In the genomic region with DNA sequence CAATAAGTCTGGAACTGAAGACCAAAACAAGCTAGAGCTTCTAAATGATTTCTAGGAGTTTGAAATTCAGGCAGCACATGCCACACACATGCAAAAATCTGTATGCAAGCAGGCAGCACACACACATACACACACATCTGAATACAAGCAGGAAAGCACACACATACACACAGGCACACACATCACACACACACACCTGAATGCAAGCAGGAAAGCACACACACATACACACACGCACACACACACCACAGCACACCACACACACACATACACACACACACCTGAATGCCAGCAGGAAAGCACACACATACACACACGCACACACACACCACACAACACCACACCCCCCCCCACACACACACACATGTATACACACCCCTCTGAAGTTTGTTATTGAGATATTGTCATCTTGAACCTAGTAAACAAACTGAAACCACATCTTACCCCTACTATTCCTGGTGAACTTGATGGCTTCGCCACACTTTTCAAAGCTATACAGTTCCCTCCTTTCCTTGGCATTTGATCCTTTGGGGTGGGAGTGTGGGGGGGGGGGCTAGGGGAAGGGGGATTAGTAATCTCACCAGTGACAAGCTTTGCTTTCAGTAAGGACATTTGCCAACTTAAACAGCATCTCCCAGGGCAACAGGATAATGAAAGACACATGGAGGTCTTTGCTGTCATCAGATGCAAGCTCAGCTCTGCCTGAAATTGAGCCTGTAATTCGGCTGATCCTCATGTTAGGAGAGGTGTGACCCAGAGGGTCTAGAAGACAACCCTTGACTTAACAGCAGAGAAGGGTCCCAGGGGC, we compare ENCODE assay signal across 8 mouse cellular contexts. TPM values are rescaled to one million over a fixed set of nuclear protein-coding genes. Genes with fewer than 3 reads are reported as not detected.
DNase-seq lines count a peak whose midpoint lies in the region; ATAC-seq and TF ChIP-seq lines count a peak whose summit lies in the region.

No protein-coding gene starts in this region.

- no peak overlapping the region for H3K9ac ChIP-seq in kidney, embryonic 16.5 days (replicated peaks; ENCODE audit: low read length)
- H3K9ac ChIP-seq in hindbrain, embryonic 13.5 days, result no peak overlapping the region
- 0 out of 2 replicates have a peak overlapping the region, but pooled peaks have one; percentile 23 for H3K9ac ChIP-seq in neural tube, embryonic 13.5 days
- H3K9ac ChIP-seq in liver, embryonic 12.5 days, result no peak overlapping the region

- no peaks in the 10 kb centered on the region for H3K9me3 ChIP-seq in kidney, embryonic 16.5 days (ENCODE audit: low read length)
- H3K9me3 ChIP-seq in embryonic facial prominence, embryonic 10.5 days, result no peaks in the 10 kb centered on the region
- no peaks in the 10 kb centered on the region for H3K9me3 ChIP-seq in hindbrain, embryonic 13.5 days
- no peaks in the 10 kb centered on the region for H3K9me3 ChIP-seq in neural tube, embryonic 13.5 days
- no peaks in the 10 kb centered on the region for H3K9me3 ChIP-seq in liver, embryonic 12.5 days (replicated peaks)

- no peak for TF ChIP-seq CTCF in layer of hippocampus, adult 2 months (conservative IDR thresholded peaks at IDR 0.05)

- WGBS in kidney, embryonic 16.5 days, result 60% methylated on average over 4 of the region's 4 CpGs
- WGBS in embryonic facial prominence, embryonic 10.5 days, result 54% methylated on average over 4 of the region's 4 CpGs
- 49% methylated on average over 4 of the region's 4 CpGs for WGBS in hindbrain, embryonic 13.5 days
- WGBS in neural tube, embryonic 13.5 days, result 59% methylated on average over 4 of the region's 4 CpGs
- 69% methylated on average over 4 of the region's 4 CpGs for WGBS in liver, embryonic 12.5 days (ENCODE audit: insufficient replicate concordance)

- ATAC-seq in kidney, embryonic 16.5 days (ENCODE audit: low FRiP score, low TSS enrichment), result peak; percentile 30; the same call in 1 of the 2 replicates
- peak; percentile 43; the same call in 1 of the 2 replicates for ATAC-seq in hindbrain, embryonic 13.5 days (ENCODE audit: low FRiP score)
- ATAC-seq in neural tube, embryonic 13.5 days (ENCODE audit: low read depth), result peak; percentile 45; the same call in 1 of the 2 replicates
- ATAC-seq in liver, embryonic 12.5 days, result no peak
- no peak for ATAC-seq in erythroblast, adult 5-6 weeks (replicated peaks; ENCODE audit: low FRiP score, poor library complexity, severe bottlenecking)

- no peak overlapping the region; the same call in 1 of the 2 replicates for H3K27ac ChIP-seq in kidney, embryonic 16.5 days (ENCODE audit: low read length)
- peak overlapping the region; percentile 49 for H3K27ac ChIP-seq in embryonic facial prominence, embryonic 10.5 days (replicated peaks)
- no peak overlapping the region for H3K27ac ChIP-seq in hindbrain, embryonic 13.5 days
- H3K27ac ChIP-seq in neural tube, embryonic 13.5 days (replicated peaks), result no peak overlapping the region
- no peak overlapping the region for H3K27ac ChIP-seq in layer of hippocampus, adult 2 months
- H3K27ac ChIP-seq in liver, embryonic 12.5 days, result no peak overlapping the region

- H3K4me3 ChIP-seq in kidney, embryonic 16.5 days (ENCODE audit: low read length), result no peak overlapping the region
- no peak overlapping the region for H3K4me3 ChIP-seq in embryonic facial prominence, embryonic 10.5 days
- H3K4me3 ChIP-seq in hindbrain, embryonic 13.5 days, result no peak overlapping the region
- no peak overlapping the region for H3K4me3 ChIP-seq in neural tube, embryonic 13.5 days
- no peak overlapping the region for H3K4me3 ChIP-seq in layer of hippocampus, adult 2 months
- no peak overlapping the region for H3K4me3 ChIP-seq in liver, embryonic 12.5 days

- H3K36me3 ChIP-seq in kidney, embryonic 16.5 days (ENCODE audit: insufficient read depth, low read length), result no peaks in the 10 kb centered on the region
- H3K36me3 ChIP-seq in embryonic facial prominence, embryonic 10.5 days (replicated peaks), result no peaks in the 10 kb centered on the region
- H3K36me3 ChIP-seq in hindbrain, embryonic 13.5 days, result no peaks in the 10 kb centered on the region
- no peaks in the 10 kb centered on the region for H3K36me3 ChIP-seq in neural tube, embryonic 13.5 days
- no peaks in the 10 kb centered on the region for H3K36me3 ChIP-seq in liver, embryonic 12.5 days

- no peak overlapping the region for H3K4me2 ChIP-seq in kidney, embryonic 16.5 days (replicated peaks; ENCODE audit: low read depth, low read length)
- H3K4me2 ChIP-seq in hindbrain, embryonic 13.5 days, result no peak overlapping the region
- no peak overlapping the region for H3K4me2 ChIP-seq in neural tube, embryonic 13.5 days
- no peak overlapping the region for H3K4me2 ChIP-seq in liver, embryonic 12.5 days

- peaks cover 37% of the 10 kb centered on the region for H3K4me1 ChIP-seq in kidney, embryonic 16.5 days (ENCODE audit: insufficient read depth, low read length)
- peaks cover 37% of the 10 kb centered on the region for H3K4me1 ChIP-seq in embryonic facial prominence, embryonic 10.5 days
- peaks cover 20% of the 10 kb centered on the region for H3K4me1 ChIP-seq in hindbrain, embryonic 13.5 days (replicated peaks)
- peaks cover 35% of the 10 kb centered on the region for H3K4me1 ChIP-seq in neural tube, embryonic 13.5 days (replicated peaks)
- peaks cover 35% of the 10 kb centered on the region for H3K4me1 ChIP-seq in liver, embryonic 12.5 days

- no peaks in the 10 kb centered on the region for H3K27me3 ChIP-seq in kidney, embryonic 16.5 days (ENCODE audit: insufficient read depth, low read length)
- H3K27me3 ChIP-seq in embryonic facial prominence, embryonic 10.5 days (replicated peaks; ENCODE audit: low read depth, poor library complexity, severe bottlenecking), result 0 out of 2 replicates have a peak, but pooled peaks cover 3% of the 10 kb centered on the region
- H3K27me3 ChIP-seq in hindbrain, embryonic 13.5 days, result 0 out of 2 replicates have a peak, but pooled peaks cover 2% of the 10 kb centered on the region
- H3K27me3 ChIP-seq in neural tube, embryonic 13.5 days, result no peaks in the 10 kb centered on the region
- H3K27me3 ChIP-seq in liver, embryonic 12.5 days (replicated peaks), result no peaks in the 10 kb centered on the region

- DNase-seq in kidney, adult 18-20 months, result no peak
- peak; percentile 65 for DNase-seq in embryonic facial prominence, embryonic 10.5 days (ENCODE audit: low spot score)
- no peak for DNase-seq in layer of hippocampus, adult 2 months (ENCODE audit: low spot score in 2 of 2)

RNA-seq across cellular contexts. Expression of gene Pik3r1, which starts 38.6 kb away (rescaled TPM):
- polyA plus RNA-seq in kidney, embryonic 16.5 days (2015; fragmentation: Nextera tagmentation; extraction: Ambion mirVana), result 38.0 and 42.3 TPM in 2 replicates
- polyA plus RNA-seq in embryonic facial prominence, embryonic 10.5 days (2016; fragmentation: Nextera tagmentation; extraction: Ambion mirVana), result 14.7 and 18.9 TPM in 2 replicates
- polyA plus RNA-seq in hindbrain, embryonic 13.5 days (2015; fragmentation: Nextera tagmentation; extraction: Ambion mirVana), result 46.8 and 46.9 TPM in 2 replicates
- polyA plus RNA-seq in neural tube, embryonic 13.5 days (2015; fragmentation: Nextera tagmentation; extraction: Ambion mirVana), result 47.9 and 57.3 TPM in 2 replicates
- 10 to 100 TPM; 79.8 to 80.8 TPM for total RNA-seq in layer of hippocampus, adult 2 months (2021)
- 17.2 and 22.0 TPM in 2 replicates for polyA plus RNA-seq in liver, embryonic 12.5 days (2016; fragmentation: Nextera tagmentation; extraction: Ambion mirVana)
- total RNA-seq in erythroblast, adult 5-6 weeks (2015; ENCODE audit: low replicate concordance), result 251 and 274 TPM in 2 replicates
- total RNA-seq in erythroblast, adult 5-6 weeks (2017; ENCODE audit: low replicate concordance), result 546 and 697 TPM in 2 replicates

Comparison
In these comparisons a context has a peak if more than half of its experiments do, and no peak if none do; other contexts are left out.
1. ATAC-seq: peak in kidney, embryonic 16.5 days (single experiment), hindbrain, embryonic 13.5 days (single experiment) and neural tube, embryonic 13.5 days (single experiment); none in liver, embryonic 12.5 days (single experiment) and erythroblast, adult 5-6 weeks (single experiment).